Mouse (Mus musculus): ENCODE measurements at regions not wholly inside any gene's neighbourhood (a gene's known extent, or its start where the extent isn't known, plus 50 kb on each side); places are given as distances from the start of the nearest gene placed in this dataset.

DNA sequence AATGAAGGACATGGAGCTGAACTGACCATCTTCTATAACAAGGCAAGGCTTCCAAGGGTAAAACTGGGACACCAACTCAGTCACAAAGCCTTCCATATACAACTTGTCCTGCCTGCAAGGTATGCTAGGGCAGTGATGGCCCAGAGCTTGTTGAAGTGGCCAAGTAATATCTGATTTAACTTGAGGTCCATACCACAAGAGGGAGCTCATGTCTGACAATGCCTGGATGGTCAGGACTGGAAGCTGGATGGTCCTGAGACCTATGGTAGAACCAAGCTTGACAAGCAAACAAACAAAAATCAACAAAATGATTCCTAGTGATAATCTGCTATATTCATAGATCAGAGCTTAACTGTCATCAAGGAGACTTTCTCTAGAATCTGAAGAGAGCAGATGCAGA, 217.8 kb upstream of the Thsd7b start:
- Histone ChIP-seq H3K27ac (ENCODE audit: low read depth, low read length) (no peak overlapping the region), H3K4me1 (ENCODE audit: insufficient read depth) (no peaks in the 10 kb centered on the region), H3K4me2 (ENCODE audit: low read depth) (no peak overlapping the region), H3K9ac (no peak overlapping the region), H3K36me3 (ENCODE audit: insufficient read depth) (no peaks in the 10 kb centered on the region), H3K4me3 (ENCODE audit: low read depth, low read length) (no peak overlapping the region), H3K27me3 (ENCODE audit: insufficient read depth, low read length) (no peaks in the 10 kb centered on the region), H3K9me3 (ENCODE audit: low read length) (no peaks in the 10 kb centered on the region)
- DNase-seq: no peak
- no peak for ATAC-seq
- TF ChIP-seq CTCF (IDR thresholded peaks at IDR 0.05; ENCODE audit: low read depth): no peak

DNA sequence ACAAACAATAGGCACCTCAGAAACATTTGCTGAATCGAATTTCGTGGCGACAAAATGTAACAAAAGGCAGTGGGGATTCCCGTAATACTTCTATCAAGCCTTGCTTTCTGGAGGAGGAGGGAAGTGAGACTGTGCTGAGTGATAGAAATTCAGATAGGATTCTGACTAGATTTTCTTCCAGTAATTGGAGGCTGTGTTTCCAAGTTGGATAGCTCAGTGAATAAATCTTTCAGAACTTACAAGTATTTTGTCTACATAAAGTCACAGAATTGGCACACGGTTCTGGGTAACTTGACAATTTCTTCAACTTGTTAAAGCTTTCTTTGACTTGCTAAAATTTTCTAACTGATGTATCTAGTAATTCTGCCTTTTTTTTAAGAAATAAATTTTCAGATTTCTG, 239.4 kb upstream of the Thsd7b start:
- H3K4me2 ChIP-seq (ENCODE audit: low read depth): no peak overlapping the region
- peak; percentile 66; the same call in 1 of the 2 replicates for ATAC-seq
- no peak for TF ChIP-seq CTCF (IDR thresholded peaks at IDR 0.05; ENCODE audit: low read depth)
- no peaks in the 10 kb centered on the region for H3K27me3 ChIP-seq (ENCODE audit: insufficient read depth, low read length)
- 34% methylated on average over 5 of the region's 5 CpGs for WGBS
- no peak overlapping the region for H3K27ac ChIP-seq (ENCODE audit: low read depth, low read length)
- DNase-seq: peak; percentile 64
- no peaks in the 10 kb centered on the region for H3K36me3 ChIP-seq (ENCODE audit: insufficient read depth)
- no peak overlapping the region for H3K9ac ChIP-seq
- H3K4me3 ChIP-seq (ENCODE audit: low read depth, low read length): no peak overlapping the region
- no peaks in the 10 kb centered on the region for H3K9me3 ChIP-seq (ENCODE audit: low read length)
- H3K4me1 ChIP-seq (ENCODE audit: insufficient read depth): no peaks in the 10 kb centered on the region

DNA sequence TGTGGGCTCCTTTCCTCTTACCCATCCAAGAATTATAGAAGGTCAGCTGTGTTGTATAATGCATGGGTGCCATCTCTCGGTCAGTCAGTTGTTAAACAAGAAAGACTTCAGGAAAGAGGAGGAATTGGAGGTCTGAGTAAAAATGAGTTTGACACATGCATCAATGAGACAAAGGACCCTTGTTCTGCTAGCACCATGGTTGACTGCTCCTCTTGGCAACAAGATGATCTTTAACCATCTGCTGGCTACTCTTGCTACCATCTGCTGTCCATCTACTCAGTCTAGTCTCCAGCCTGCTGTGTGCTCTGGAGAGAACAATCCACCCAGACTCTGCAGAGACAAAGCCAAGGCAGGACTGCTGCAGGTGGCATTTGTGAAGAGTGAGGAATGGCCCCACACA, 267.2 kb upstream of the Thsd7b start:
- Histone ChIP-seq H3K4me2 (ENCODE audit: low read depth) (no peak overlapping the region), H3K9ac (no peak overlapping the region), H3K9me3 (ENCODE audit: low read length) (no peaks in the 10 kb centered on the region), H3K27ac (ENCODE audit: low read depth, low read length) (no peak overlapping the region), H3K4me1 (ENCODE audit: insufficient read depth) (no peaks in the 10 kb centered on the region), H3K4me3 (ENCODE audit: low read depth, low read length) (no peak overlapping the region), H3K27me3 (ENCODE audit: insufficient read depth, low read length) (no peaks in the 10 kb centered on the region), H3K36me3 (ENCODE audit: insufficient read depth) (no peaks in the 10 kb centered on the region)
- 71% methylated on average over 1 of the region's 1 CpGs for WGBS
- peak; percentile 16 for DNase-seq
- no peak for TF ChIP-seq CTCF (IDR thresholded peaks at IDR 0.05; ENCODE audit: low read depth)
- ATAC-seq: peak; percentile 66

DNA sequence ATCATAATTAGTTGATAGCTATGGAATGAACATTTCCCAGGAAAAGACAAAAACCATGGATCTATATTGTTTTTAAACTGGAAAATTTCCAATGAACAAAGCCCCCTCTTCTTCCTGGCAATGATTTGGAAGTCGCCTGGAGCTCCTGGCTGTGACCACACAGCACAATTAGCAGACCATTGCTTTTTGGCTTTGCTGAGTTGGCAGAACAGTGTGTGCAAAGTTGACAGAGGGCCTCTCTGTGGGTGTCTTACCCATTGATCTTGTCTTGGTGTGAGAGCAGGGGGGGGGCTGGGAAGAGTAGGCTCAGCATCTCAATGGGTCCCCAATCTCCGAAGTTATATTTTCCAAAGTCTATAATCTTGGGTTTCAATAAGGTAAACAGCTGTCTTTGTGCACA, 270.8 kb upstream of the Thsd7b start:
- Histone ChIP-seq H3K4me1 (ENCODE audit: insufficient read depth) (no peaks in the 10 kb centered on the region), H3K4me2 (ENCODE audit: low read depth) (no peak overlapping the region), H3K9ac (no peak overlapping the region), H3K27me3 (ENCODE audit: insufficient read depth, low read length) (no peaks in the 10 kb centered on the region), H3K27ac (ENCODE audit: low read depth, low read length) (no peak overlapping the region), H3K4me3 (ENCODE audit: low read depth, low read length) (no peak overlapping the region), H3K36me3 (ENCODE audit: insufficient read depth) (no peaks in the 10 kb centered on the region), H3K9me3 (ENCODE audit: low read length) (no peaks in the 10 kb centered on the region)
- DNase-seq (no peak), ATAC-seq (no peak)
- no peak for TF ChIP-seq CTCF (IDR thresholded peaks at IDR 0.05; ENCODE audit: low read depth)
- 64% methylated on average over 2 of the region's 2 CpGs for WGBS

DNA sequence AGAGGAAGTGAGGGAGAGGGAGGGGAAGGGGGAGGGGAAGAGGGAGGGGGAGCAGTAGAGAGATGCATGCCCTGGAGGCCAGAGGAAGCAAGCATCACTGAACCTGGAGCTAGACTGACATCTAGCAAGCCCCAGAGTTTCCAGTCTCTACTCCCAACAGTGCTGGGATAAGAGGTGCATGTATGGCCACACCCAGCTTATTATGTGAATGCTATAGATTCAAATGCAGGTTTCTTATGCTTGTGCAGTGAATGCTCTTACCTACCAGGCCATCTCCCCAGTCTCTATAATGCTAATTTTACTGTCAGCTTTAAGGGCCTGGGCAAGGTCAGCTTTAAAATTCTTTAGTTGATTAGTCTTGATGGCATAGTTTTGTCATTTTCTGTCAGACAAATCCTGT, 271.3 kb upstream of the Thsd7b start:
- no peaks in the 10 kb centered on the region for H3K27me3 ChIP-seq (ENCODE audit: insufficient read depth, low read length)
- DNase-seq (no peak), ATAC-seq (no peak)
- H3K4me1 ChIP-seq (ENCODE audit: insufficient read depth): no peaks in the 10 kb centered on the region
- TF ChIP-seq CTCF (IDR thresholded peaks at IDR 0.05; ENCODE audit: low read depth): no peak
- H3K4me2 ChIP-seq (ENCODE audit: low read depth): no peak overlapping the region
- H3K9me3 ChIP-seq (ENCODE audit: low read length): no peaks in the 10 kb centered on the region
- no peak overlapping the region for H3K4me3 ChIP-seq (ENCODE audit: low read depth, low read length)
- no peaks in the 10 kb centered on the region for H3K36me3 ChIP-seq (ENCODE audit: insufficient read depth)
- H3K9ac ChIP-seq: no peak overlapping the region
- no peak overlapping the region for H3K27ac ChIP-seq (ENCODE audit: low read depth, low read length)

DNA sequence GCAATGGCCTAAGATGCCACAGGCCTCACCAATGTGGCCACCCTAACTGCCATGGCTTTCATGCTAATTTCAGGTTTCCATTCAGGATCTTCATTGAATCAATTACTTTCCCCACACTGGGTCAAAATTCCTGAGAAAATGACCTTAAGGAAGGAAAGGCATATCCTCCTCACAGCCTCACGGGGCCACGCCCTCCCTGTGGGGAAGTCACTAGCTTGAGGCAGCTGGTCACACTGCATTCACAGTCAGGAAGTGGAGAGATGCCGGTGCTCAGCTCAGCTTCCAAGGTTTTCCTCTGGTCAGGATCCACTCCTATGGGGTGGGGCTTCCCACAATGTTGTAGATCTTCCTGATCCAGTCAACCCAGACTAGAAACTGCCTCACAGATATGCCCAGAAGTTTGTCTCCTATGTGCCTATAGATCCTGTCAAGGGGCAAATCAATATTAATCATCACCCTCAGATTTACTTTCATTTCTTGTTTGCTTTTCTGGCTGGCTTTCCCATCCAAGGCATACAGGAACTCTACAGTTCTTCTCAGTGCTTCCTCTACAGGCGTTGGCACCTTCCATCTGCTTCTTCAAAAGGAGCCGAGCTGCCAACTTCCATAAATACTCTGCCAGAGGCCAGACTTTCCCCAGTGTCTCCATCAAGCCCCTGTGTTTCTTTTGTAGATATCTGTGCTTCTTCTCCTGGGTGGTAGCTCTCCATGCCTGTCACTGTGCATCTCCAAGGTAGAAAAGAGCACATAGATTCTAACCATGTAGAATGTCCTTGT, 273.2 kb upstream of the Thsd7b start:
- no peak for TF ChIP-seq CTCF (IDR thresholded peaks at IDR 0.05; ENCODE audit: low read depth)
- ATAC-seq: no peak
- no peaks in the 10 kb centered on the region for H3K4me1 ChIP-seq (ENCODE audit: insufficient read depth)

DNA sequence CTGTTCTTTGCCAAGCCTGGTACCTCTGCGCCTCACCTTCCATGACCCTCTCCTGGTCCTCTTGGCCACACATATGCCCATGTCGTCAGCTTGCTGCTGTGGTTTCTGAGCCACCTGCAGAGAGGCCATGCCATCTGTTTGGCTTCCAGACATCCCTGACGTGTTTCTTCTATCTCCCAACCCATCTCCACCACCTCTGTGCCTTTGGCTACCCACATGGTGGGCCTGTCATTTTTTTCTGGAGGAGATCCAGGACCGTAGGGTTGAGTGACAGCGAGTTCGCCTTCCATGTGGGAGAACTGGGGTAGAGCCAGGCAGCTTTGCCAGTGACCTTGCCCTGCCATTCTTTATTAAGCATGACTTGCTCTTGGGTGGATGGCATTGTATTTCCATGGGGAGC, 278.4 kb upstream of the Thsd7b start:
- 60% methylated on average over 6 of the region's 6 CpGs for WGBS
- DNase-seq: no peak
- no peaks in the 10 kb centered on the region for H3K4me1 ChIP-seq (ENCODE audit: insufficient read depth)
- no peaks in the 10 kb centered on the region for H3K36me3 ChIP-seq (ENCODE audit: insufficient read depth)
- H3K9ac ChIP-seq: no peak overlapping the region
- TF ChIP-seq CTCF (IDR thresholded peaks at IDR 0.05; ENCODE audit: low read depth): no peak
- no peaks in the 10 kb centered on the region for H3K9me3 ChIP-seq (ENCODE audit: low read length)
- no peak overlapping the region for H3K27ac ChIP-seq (ENCODE audit: low read depth, low read length)
- H3K27me3 ChIP-seq (ENCODE audit: insufficient read depth, low read length): no peaks in the 10 kb centered on the region
- no peak overlapping the region for H3K4me2 ChIP-seq (ENCODE audit: low read depth)
- ATAC-seq: 0 out of 2 replicates have a peak, but pooled peaks have one; percentile 10
- no peak overlapping the region for H3K4me3 ChIP-seq (ENCODE audit: low read depth, low read length)

More for the DNA sequence above, 273.2 kb upstream of the Thsd7b start:
- H3K27ac ChIP-seq (ENCODE audit: low read depth, low read length): no peak overlapping the region
- no peak overlapping the region for H3K9ac ChIP-seq
- no peaks in the 10 kb centered on the region for H3K27me3 ChIP-seq (ENCODE audit: insufficient read depth, low read length)
- WGBS: 72% methylated on average over 5 of the region's 5 CpGs
- no peaks in the 10 kb centered on the region for H3K9me3 ChIP-seq (ENCODE audit: low read length)
- no peak overlapping the region for H3K4me2 ChIP-seq (ENCODE audit: low read depth)
- DNase-seq: peak; percentile 33
- H3K36me3 ChIP-seq (ENCODE audit: insufficient read depth): no peaks in the 10 kb centered on the region
- H3K4me3 ChIP-seq (ENCODE audit: low read depth, low read length): no peak overlapping the region
